Mouse (Mus musculus) ovary, postnatal 10 days (tissue): ENCODE measurements at regions not wholly inside any gene's neighbourhood (a gene's known extent, or its start where the extent isn't known, plus 50 kb on each side); places are given as distances from the start of the nearest gene placed in this dataset.

Experiments
- DNase-seq: peaks from one replicate; pipeline ENCODE4 v3.0.0; 2022; ENCODE audit warnings: low spot score

GRCm38 (mm10) chr7:133376833-133377484 lies 225.0 kb downstream of the Tex36 start:
- no peak for DNase-seq

GRCm38 (mm10) chr7:133372695-133373094 lies 229.3 kb downstream of the Tex36 start:
- no peak for DNase-seq

- no peak for DNase-seq
These were observed 231.4 kb downstream of the Tex36 start for GRCm38 (mm10) chr7:133370542-133370941.

GRCm38 (mm10) chr7:133364601-133365000 lies 237.4 kb downstream of the Tex36 start:
- DNase-seq: no peak

GRCm38 (mm10) chr7:133328717-133329116 lies 204.6 kb upstream of the Ctbp2 start:
- no peak for DNase-seq

GRCm38 (mm10) chr7:133325548-133326190 lies 201.5 kb upstream of the Ctbp2 start:
- DNase-seq: no peak

- DNase-seq: no peak
These were observed 199.8 kb upstream of the Ctbp2 start for GRCm38 (mm10) chr7:133323955-133324354.

- DNase-seq: no peak
These were observed 193.4 kb upstream of the Ctbp2 start for GRCm38 (mm10) chr7:133317511-133317910.

- no peak for DNase-seq
These were observed 192.7 kb upstream of the Ctbp2 start for GRCm38 (mm10) chr7:133316701-133317475.

GRCm38 (mm10) chr7:133315197-133316029 lies 191.3 kb upstream of the Ctbp2 start:
- no peak for DNase-seq

- no peak for DNase-seq
These were observed 189.0 kb upstream of the Ctbp2 start for GRCm38 (mm10) chr7:133313115-133313514.

- DNase-seq: no peak
These were observed 187.1 kb upstream of the Ctbp2 start for GRCm38 (mm10) chr7:133311116-133311801.

- no peak for DNase-seq
These were observed 180.3 kb upstream of the Ctbp2 start for GRCm38 (mm10) chr7:133304461-133304860.

GRCm38 (mm10) chr7:133290471-133290870 lies 166.3 kb upstream of the Ctbp2 start:
- DNase-seq: no peak

- DNase-seq: no peak
These were observed 164.1 kb upstream of the Ctbp2 start for GRCm38 (mm10) chr7:133288236-133288635.

GRCm38 (mm10) chr7:133286836-133287235 lies 162.7 kb upstream of the Ctbp2 start:
- DNase-seq: no peak

GRCm38 (mm10) chr7:133286216-133286615 lies 162.1 kb upstream of the Ctbp2 start:
- no peak for DNase-seq

- no peak for DNase-seq
These were observed 138.0 kb upstream of the Ctbp2 start for GRCm38 (mm10) chr7:133262161-133262560.

- no peak for DNase-seq
These were observed 135.0 kb upstream of the Ctbp2 start for GRCm38 (mm10) chr7:133259143-133259542.

- DNase-seq: no peak
These were observed 132.7 kb upstream of the Ctbp2 start for GRCm38 (mm10) chr7:133256831-133257230.

- no peak for DNase-seq
These were observed 120.4 kb upstream of the Ctbp2 start for GRCm38 (mm10) chr7:133244601-133245000.

GRCm38 (mm10) chr7:133234326-133234725 lies 110.2 kb upstream of the Ctbp2 start:
- DNase-seq: no peak
